Mouse (Mus musculus): Measurements from ENCODE around the gene Lrp2.

Lrp2 gene

GRCm38 (mm10) chr2:69405692-69406091 lies 180.2 kb downstream of the Lrp2 start:
- no peak for DNase-seq (ENCODE audit: extremely low read depth, low read depth)

- DNase-seq (ENCODE audit: extremely low read depth, low read depth), result no peak
Observed at GRCm38 (mm10) chr2:69402309-69402708, 183.6 kb downstream of the Lrp2 start.

DNA sequence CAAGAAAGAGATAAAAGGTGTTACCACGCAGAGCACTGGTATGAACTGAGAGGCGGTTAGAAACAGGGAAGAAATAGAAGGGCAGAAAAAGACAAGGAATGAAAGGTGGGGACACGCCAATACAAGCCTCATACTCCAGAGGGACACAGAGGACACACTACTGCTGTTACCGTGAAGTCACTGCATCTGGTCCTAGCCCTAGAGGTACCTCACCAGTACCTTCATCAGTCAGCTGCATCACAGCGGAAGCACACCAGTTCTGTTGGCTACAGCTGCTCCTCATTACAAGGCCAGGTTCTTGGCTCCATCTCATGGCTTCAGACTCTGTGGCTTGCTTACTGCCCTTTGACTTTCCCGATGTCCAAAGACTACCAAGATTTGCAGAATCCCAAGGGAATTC lies 184.0 kb downstream of the Lrp2 start:
- DNase-seq (ENCODE audit: extremely low read depth, low read depth), result no peak

- no peak for DNase-seq (ENCODE audit: extremely low read depth, low read depth)
Observed at GRCm38 (mm10) chr2:69400866-69401604, 184.8 kb downstream of the Lrp2 start.

- DNase-seq (ENCODE audit: extremely low read depth, low read depth), result no peak
Observed at GRCm38 (mm10) chr2:69396760-69397435, 189.0 kb downstream of the Lrp2 start.

DNA sequence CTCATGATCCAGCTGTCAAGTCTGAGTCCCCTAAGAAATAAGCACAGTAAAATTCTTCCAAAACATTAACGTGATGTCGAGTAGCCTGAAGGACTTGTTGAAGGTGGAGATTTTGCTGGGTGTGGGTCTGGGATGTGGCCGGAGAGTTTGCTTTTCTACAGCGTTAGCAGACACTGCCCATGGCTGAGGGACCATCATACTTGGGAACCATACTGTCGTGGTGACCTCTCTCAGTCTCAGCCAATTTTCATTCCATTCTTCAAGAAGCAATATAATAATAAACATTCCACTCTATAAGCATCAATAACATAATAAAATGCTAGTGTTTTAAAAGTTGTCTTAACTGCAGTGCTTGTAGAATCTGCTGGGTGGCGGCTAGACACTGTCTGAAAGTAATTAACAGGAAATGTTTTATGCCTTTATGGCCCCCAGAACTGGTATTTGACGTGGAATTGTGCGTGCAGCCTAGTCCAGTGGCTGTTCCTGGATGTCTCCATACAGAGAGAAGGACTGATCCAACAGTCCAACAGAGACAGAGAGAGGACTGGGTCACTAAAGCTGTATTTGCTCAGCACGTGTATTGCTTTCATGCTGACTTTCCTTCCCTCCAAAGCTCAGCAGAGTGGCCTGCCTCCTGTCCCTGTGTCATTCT lies 190.1 kb downstream of the Lrp2 start:
- DNase-seq (ENCODE audit: extremely low read depth, low read depth), result no peak

DNA sequence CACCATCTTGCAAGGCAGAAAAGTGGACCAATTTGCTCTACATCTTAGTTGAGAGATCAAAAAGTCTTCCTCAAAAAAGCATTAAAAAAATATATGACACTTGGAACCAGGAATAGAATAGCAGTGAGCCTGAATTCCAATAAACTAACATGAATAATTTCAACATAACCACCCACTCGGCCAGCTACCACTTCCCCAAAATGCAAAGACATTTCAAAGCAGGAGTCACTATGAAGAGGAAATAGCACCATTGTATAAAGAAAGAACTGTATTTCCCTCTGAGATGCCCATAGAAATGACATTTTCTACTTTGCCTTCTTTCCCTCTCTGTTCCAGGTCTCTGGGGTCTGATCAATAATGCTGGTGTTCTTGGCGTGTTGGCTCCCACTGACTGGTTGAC lies 191.9 kb downstream of the Lrp2 start:
- DNase-seq (ENCODE audit: extremely low read depth, low read depth), result no peak

DNA sequence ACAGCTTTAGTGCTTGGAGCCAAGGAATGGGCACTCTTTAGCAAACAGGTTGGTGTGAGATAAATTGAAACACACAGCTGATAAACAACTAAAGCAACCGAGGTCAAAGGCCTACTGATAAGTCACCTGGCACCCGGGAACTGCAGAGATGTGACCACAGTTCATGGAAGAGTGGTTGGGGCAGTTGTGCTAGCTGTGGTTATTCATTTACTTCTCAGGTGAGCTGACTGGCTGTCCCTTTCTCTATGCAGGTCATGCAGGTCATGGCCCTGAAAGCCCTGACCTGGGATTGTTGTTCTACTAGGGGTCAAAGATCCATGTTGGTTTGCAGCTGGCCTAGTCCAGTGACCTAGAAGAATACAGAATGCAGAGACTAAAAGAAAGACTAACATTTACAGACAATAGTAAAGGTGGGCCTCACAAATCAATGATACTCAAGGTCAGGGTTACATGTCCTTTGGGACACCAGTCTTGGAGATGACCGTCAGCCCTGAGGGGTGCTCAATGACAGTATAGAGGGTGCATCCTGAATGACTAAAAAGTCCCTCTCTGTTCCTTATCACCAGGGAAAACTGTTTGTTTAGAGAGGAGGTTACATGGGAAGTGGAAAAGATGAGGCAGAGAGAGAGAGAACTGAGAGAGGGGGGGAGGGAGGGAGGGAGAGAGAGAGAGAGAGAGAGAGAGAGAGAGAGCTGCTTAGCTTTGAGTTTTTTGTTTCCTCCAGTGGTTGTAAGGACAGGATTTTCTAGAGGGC lies 199.6 kb downstream of the Lrp2 start:
- no peak for DNase-seq (ENCODE audit: extremely low read depth, low read depth)

DNA sequence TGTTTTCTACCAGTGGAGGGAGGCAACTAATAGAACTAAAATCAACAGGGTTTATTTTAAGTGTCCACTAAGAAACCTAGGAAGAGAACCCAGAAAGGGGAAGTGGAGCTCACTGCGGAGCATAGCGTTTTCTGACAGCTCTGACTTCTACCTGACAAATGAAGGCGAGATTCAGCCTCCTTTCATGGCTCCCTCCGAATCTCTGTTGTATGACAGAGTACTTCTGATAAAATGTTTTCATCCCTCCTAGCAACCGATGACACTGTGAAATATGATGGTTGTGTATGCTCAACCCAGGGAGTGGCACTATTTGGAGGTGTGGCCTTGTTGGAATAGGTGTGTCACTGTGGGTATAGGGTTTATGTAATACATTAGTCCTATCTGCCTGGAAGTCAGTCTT lies 203.0 kb downstream of the Lrp2 start:
- DNase-seq (ENCODE audit: extremely low read depth, low read depth), result no peak

- DNase-seq (ENCODE audit: extremely low read depth, low read depth), result no peak
Observed at GRCm38 (mm10) chr2:69381740-69382139, 204.1 kb downstream of the Lrp2 start.

- DNase-seq (ENCODE audit: extremely low read depth, low read depth), result no peak
Observed at GRCm38 (mm10) chr2:69380281-69380680, 205.6 kb downstream of the Lrp2 start, which contains the start of gene Dhrs9. TSS of gene Dhrs9 (plus strand) at chr2:69380445.

GRCm38 (mm10) chr2:69379801-69380200 lies 206.1 kb downstream of the Lrp2 start:
- no peak for DNase-seq (ENCODE audit: extremely low read depth, low read depth)

DNA sequence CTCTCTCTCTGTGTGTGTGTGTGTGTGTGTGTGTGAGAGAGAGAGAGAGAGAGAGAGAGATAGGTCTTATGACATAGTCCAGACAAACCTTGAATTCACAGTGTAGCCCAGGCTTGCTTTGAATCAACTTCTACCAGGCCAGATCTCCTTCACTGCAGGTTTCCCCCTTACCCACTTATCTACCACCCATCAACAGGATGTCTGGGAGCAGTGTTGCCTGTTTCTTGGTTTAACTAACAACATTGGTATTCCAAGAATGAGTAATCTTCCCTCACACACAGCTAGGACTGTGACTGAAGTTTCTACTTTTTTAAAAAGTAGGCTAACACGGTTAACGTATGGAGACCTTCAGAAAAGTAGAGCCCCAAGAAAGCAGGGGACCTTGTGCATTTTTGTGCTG lies 209.1 kb downstream of the Lrp2 start:
- no peak for DNase-seq (ENCODE audit: extremely low read depth, low read depth)
